Mouse (Mus musculus) heart, postnatal 0 days (tissue): ENCODE data around the gene 5730522E02Rik.

Source experiments
- CTCF ChIP-seq: IDR thresholded peaks from 2 replicates; pipeline ENCODE4 v1.5.1; 2016; ENCODE audit warnings: antibody characterized with exemption, control low read depth, low read depth
- EP300 ChIP-seq: IDR thresholded peaks from 2 replicates; pipeline ENCODE4 v1.6.1; 2016; ENCODE audit warnings: antibody characterized with exemption, low read depth

GRCm38 (mm10) chr11:26100077-26100476 is 110.5 kb downstream of the 5730522E02Rik start:
- no peak for TF ChIP-seq CTCF
- TF ChIP-seq EP300 = no peak
